26 mouse cellular contexts compared by ENCODE assay signal in genomic region chr5:146596612-146597502, GRCm38 (mm10). TPM values are rescaled to one million over a fixed set of nuclear protein-coding genes. Genes with fewer than 3 reads are reported as not detected.
DNase-seq lines count a peak whose midpoint lies in the region; ATAC-seq and TF ChIP-seq lines count a peak whose summit lies in the region.
"Had no signal": no experiment of that assay in that cellular context is flagged by ENCODE, and none has a peak within 500 bp of the region (broad histone marks: within the 10 kb centered on the region; RNA-seq: fewer than 3 reads in every experiment).

No protein-coding gene starts in this region.

- TF ChIP-seq CTCF in liver, adult 2 months (IDR thresholded peaks at IDR 0.05; ENCODE audit: low read depth, low read length) = no peak
- TF ChIP-seq CTCF in midbrain, postnatal 0 days (IDR thresholded peaks at IDR 0.05) = no peak

- peaks cover 15% of the 10 kb centered on the region for H3K4me1 ChIP-seq in liver, adult 2 months (ENCODE audit: control insufficient read depth, insufficient read depth, low read length)
- no peaks in the 10 kb centered on the region for H3K4me1 ChIP-seq in liver, embryonic 12.5 days
- H3K4me1 ChIP-seq in midbrain, postnatal 0 days (ENCODE audit: insufficient read depth, low read length) = no peaks in the 10 kb centered on the region
- H3K4me1 ChIP-seq: embryonic facial prominence, embryonic 13.5 days; heart, embryonic 15.5 days; hindbrain, embryonic 15.5 days had no signal

- 19% methylated on average over 18 of the region's 18 CpGs for WGBS in liver, adult 2 months
- 49% methylated on average over 18 of the region's 18 CpGs for WGBS in liver, embryonic 12.5 days (ENCODE audit: insufficient replicate concordance)
- WGBS in midbrain, postnatal 0 days = 85% methylated on average over 18 of the region's 18 CpGs

- no peak overlapping the region for H3K9ac ChIP-seq in liver, adult 2 months (ENCODE audit: low read depth, low read length)
- no peak overlapping the region for H3K9ac ChIP-seq in liver, embryonic 12.5 days
- H3K9ac ChIP-seq in midbrain, postnatal 0 days (replicated peaks; ENCODE audit: low read length, poor library complexity, severe bottlenecking) = no peak overlapping the region
- H3K9ac ChIP-seq: embryonic facial prominence, embryonic 13.5 days; forebrain, embryonic 12.5 days; heart, embryonic 15.5 days; hindbrain, embryonic 15.5 days had no signal

- intact Hi-C loops in heart, postnatal 36 days (cut with DNase I) = no loop called here

- TF ChIP-seq POLR2A in liver, adult 2 months (IDR thresholded peaks at IDR 0.05; ENCODE audit: extremely low read depth, insufficient read depth, low read length) = no peak

- no peak for ATAC-seq in liver, embryonic 12.5 days
- peak; percentile 60 for ATAC-seq in common myeloid progenitor, adult 5-6 weeks (replicated peaks; ENCODE audit: low read depth, poor library complexity, severe bottlenecking)
- ATAC-seq in megakaryocyte progenitor cell, adult 5-6 weeks (replicated peaks; ENCODE audit: poor library complexity) = peak; percentile 64
- no peak for ATAC-seq in midbrain, postnatal 0 days (ENCODE audit: low FRiP score)
- ATAC-seq: forebrain, embryonic 16.5 days had no signal

- H3K4me2 ChIP-seq in liver, embryonic 12.5 days = no peak overlapping the region
- H3K4me2 ChIP-seq in midbrain, postnatal 0 days (ENCODE audit: low read depth, low read length, poor library complexity, severe bottlenecking) = no peak overlapping the region
- H3K4me2 ChIP-seq: embryonic facial prominence, embryonic 13.5 days; forebrain, embryonic 12.5 days; heart, embryonic 11.5 days; heart, embryonic 15.5 days; hindbrain, embryonic 15.5 days had no signal

- no peaks in the 10 kb centered on the region for H3K79me2 ChIP-seq in liver, adult 2 months (ENCODE audit: control insufficient read depth, insufficient read depth, low read length)

- H3K4me3 ChIP-seq in liver, adult 2 months (ENCODE audit: insufficient read depth, low read depth, low read length) = no peak overlapping the region
- no peak overlapping the region for H3K4me3 ChIP-seq in liver, embryonic 12.5 days
- no peak overlapping the region for H3K4me3 ChIP-seq in midbrain, postnatal 0 days (ENCODE audit: low read depth, low read length)
- H3K4me3 ChIP-seq: embryonic facial prominence, embryonic 13.5 days; forebrain, embryonic 12.5 days; heart, adult 2 months; heart, embryonic 15.5 days; hindbrain, embryonic 10.5 days; hindbrain, embryonic 15.5 days had no signal

- DNase-seq in liver, adult 2 months (ENCODE audit: extremely low read depth, low read depth, low spot score) = peak; percentile 93
- DNase-seq in MN1 (ENCODE audit: low spot score) = peak; percentile 54
- DNase-seq in heart, postnatal 36 days = no peak
- no peak for DNase-seq in right cerebral cortex, adult 18-20 months
- DNase-seq in midbrain, postnatal 0 days (ENCODE audit: low spot score) = no peak
- DNase-seq: adrenal gland, postnatal 14 days; cerebellum, adult 11 months; cerebellum, adult 9-10 months; cerebellum, postnatal 25 days; gastrocnemius, postnatal 10 days; heart, adult 2 months; heart, postnatal 14 days had no signal

- peaks cover 5% of the 10 kb centered on the region; the same call in 1 of the 2 replicates for H3K9me3 ChIP-seq in liver, embryonic 12.5 days (replicated peaks)
- H3K9me3 ChIP-seq in midbrain, postnatal 0 days (ENCODE audit: low read length) = 0 out of 2 replicates have a peak, but pooled peaks cover 4% of the 10 kb centered on the region
- H3K9me3 ChIP-seq: embryonic facial prominence, embryonic 13.5 days; forebrain, embryonic 12.5 days; heart, embryonic 15.5 days; hindbrain, embryonic 15.5 days had no signal

- no peaks in the 10 kb centered on the region for H3K36me3 ChIP-seq in liver, adult 2 months (ENCODE audit: control insufficient read depth, insufficient read depth, low read length)
- no peaks in the 10 kb centered on the region for H3K36me3 ChIP-seq in liver, embryonic 12.5 days
- no peaks in the 10 kb centered on the region for H3K36me3 ChIP-seq in midbrain, postnatal 0 days (ENCODE audit: insufficient read depth, low read length)
- H3K36me3 ChIP-seq: embryonic facial prominence, embryonic 13.5 days; forebrain, embryonic 12.5 days; heart, embryonic 15.5 days; hindbrain, embryonic 10.5 days; hindbrain, embryonic 15.5 days had no signal

- no peaks in the 10 kb centered on the region for H3K27me3 ChIP-seq in liver, adult 2 months (ENCODE audit: control insufficient read depth, insufficient read depth, low read length)
- H3K27me3 ChIP-seq in liver, embryonic 12.5 days (replicated peaks) = no peaks in the 10 kb centered on the region
- H3K27me3 ChIP-seq in midbrain, postnatal 0 days (ENCODE audit: insufficient read depth, low read length) = no peaks in the 10 kb centered on the region; the same call in 1 of the 2 replicates
- H3K27me3 ChIP-seq: embryonic facial prominence, embryonic 13.5 days; forebrain, embryonic 12.5 days; heart, embryonic 15.5 days; hindbrain, embryonic 15.5 days had no signal

- peak overlapping the region; percentile 65 for H3K27ac ChIP-seq in liver, adult 2 months (replicated peaks; ENCODE audit: insufficient read depth, low read depth, low read length)
- H3K27ac ChIP-seq in liver, embryonic 12.5 days = no peak overlapping the region
- no peak overlapping the region for H3K27ac ChIP-seq in midbrain, postnatal 0 days (ENCODE audit: low read depth, low read length)
- H3K27ac ChIP-seq: embryonic facial prominence, embryonic 13.5 days; forebrain, embryonic 12.5 days; heart, adult 2 months; heart, embryonic 15.5 days; hindbrain, embryonic 10.5 days; hindbrain, embryonic 15.5 days had no signal

RNA-seq across cellular contexts. Expression of gene Gpr12, which starts 11.8 kb away (rescaled TPM):
- total RNA-seq in liver, adult 2 months (2014; rRNA removed) = 0.65 and 0.81 TPM in 2 replicates
- 2.7 TPM in 2 replicates for polyA plus RNA-seq in liver, adult 2 months (2012; rRNA removed)
- polyA plus RNA-seq in liver, embryonic 12.5 days (2016; fragmentation: Nextera tagmentation; extraction: Ambion mirVana) = 0.08 TPM in 1 of 2 replicates, not detected in the other
- not detected in 2 replicates for total RNA-seq in common myeloid progenitor, adult 5-6 weeks (2017)
- not detected in 2 replicates for total RNA-seq in megakaryocyte progenitor cell, adult 5-6 weeks (2015)
- not detected in 2 replicates for total RNA-seq in megakaryocyte progenitor cell, adult 5-6 weeks (2017)
- not detected for total RNA-seq in heart, postnatal 36 days (2021)
- 43.4 and 48.0 TPM in 2 replicates for total RNA-seq in midbrain, postnatal 0 days (2014; rRNA removed)
- polyA plus RNA-seq in midbrain, postnatal 0 days (2015; fragmentation: Nextera tagmentation; extraction: Ambion mirVana) = 33.9 and 34.2 TPM in 2 replicates
- total RNA-seq: gastrocnemius, postnatal 4 days; heart, adult 2 months; heart, postnatal 14 days had no signal
- polyA plus RNA-seq: C2C12; heart, embryonic 11.5 days; heart, embryonic 15.5 days; hindbrain, embryonic 10.5 days had no signal

RNA-seq across cellular contexts. Expression of gene Gm3415, which starts 40.9 kb away (rescaled TPM):
- total RNA-seq in liver, adult 2 months (2014; rRNA removed) = not detected in 2 replicates
- not detected in 2 replicates for polyA plus RNA-seq in liver, adult 2 months (2012; rRNA removed)
- not detected in 2 replicates for polyA plus RNA-seq in liver, embryonic 12.5 days (2016; fragmentation: Nextera tagmentation; extraction: Ambion mirVana)
- not detected in 2 replicates for total RNA-seq in common myeloid progenitor, adult 5-6 weeks (2017)
- total RNA-seq in megakaryocyte progenitor cell, adult 5-6 weeks (2015) = not detected in 2 replicates
- total RNA-seq in megakaryocyte progenitor cell, adult 5-6 weeks (2017) = not detected in 2 replicates
- not detected for total RNA-seq in heart, postnatal 36 days (2021)
- not detected in 2 replicates for total RNA-seq in midbrain, postnatal 0 days (2014; rRNA removed)
- not detected in 2 replicates for polyA plus RNA-seq in midbrain, postnatal 0 days (2015; fragmentation: Nextera tagmentation; extraction: Ambion mirVana)
- total RNA-seq: adrenal gland, postnatal 14 days; gastrocnemius, postnatal 10 days; gastrocnemius, postnatal 4 days; heart, adult 2 months; heart, postnatal 14 days had no signal
- polyA plus RNA-seq: brain, embryonic 14.5 days; C2C12; embryonic facial prominence, embryonic 13.5 days; forebrain, embryonic 12.5 days; forebrain, embryonic 16.5 days; frontal cortex, adult 2 months; heart, adult 2 months; heart, embryonic 11.5 days; heart, embryonic 15.5 days; hindbrain, embryonic 10.5 days; hindbrain, embryonic 15.5 days had no signal

RNA-seq across cellular contexts. Expression of gene Gm3409, which starts 59.4 kb away (rescaled TPM):
- not detected in 2 replicates for total RNA-seq in liver, adult 2 months (2014; rRNA removed)
- polyA plus RNA-seq in liver, adult 2 months (2012; rRNA removed) = not detected in 2 replicates
- polyA plus RNA-seq in liver, embryonic 12.5 days (2016; fragmentation: Nextera tagmentation; extraction: Ambion mirVana) = not detected in 2 replicates
- total RNA-seq in common myeloid progenitor, adult 5-6 weeks (2017) = not detected in 2 replicates
- not detected in 2 replicates for total RNA-seq in megakaryocyte progenitor cell, adult 5-6 weeks (2015)
- not detected in 2 replicates for total RNA-seq in megakaryocyte progenitor cell, adult 5-6 weeks (2017)
- not detected for total RNA-seq in heart, postnatal 36 days (2021)
- total RNA-seq in midbrain, postnatal 0 days (2014; rRNA removed) = not detected in 2 replicates
- polyA plus RNA-seq in midbrain, postnatal 0 days (2015; fragmentation: Nextera tagmentation; extraction: Ambion mirVana) = not detected in 2 replicates
- total RNA-seq: adrenal gland, postnatal 14 days; gastrocnemius, postnatal 10 days; gastrocnemius, postnatal 4 days; heart, adult 2 months; heart, postnatal 14 days had no signal
- polyA plus RNA-seq: brain, embryonic 14.5 days; C2C12; embryonic facial prominence, embryonic 13.5 days; forebrain, embryonic 12.5 days; forebrain, embryonic 16.5 days; frontal cortex, adult 2 months; heart, adult 2 months; heart, embryonic 11.5 days; heart, embryonic 15.5 days; hindbrain, embryonic 10.5 days; hindbrain, embryonic 15.5 days had no signal

Comparison
In these comparisons a context has a peak if more than half of its experiments do, and no peak if none do; other contexts are left out.
1. DNase-seq: peak in liver, adult 2 months (single experiment) and MN1 (single experiment); none in heart, postnatal 36 days (0 of 2), right cerebral cortex, adult 18-20 months (single experiment) and midbrain, postnatal 0 days (single experiment).
2. ATAC-seq: peak in common myeloid progenitor, adult 5-6 weeks (single experiment) and megakaryocyte progenitor cell, adult 5-6 weeks (single experiment); none in liver, embryonic 12.5 days (single experiment) and midbrain, postnatal 0 days (single experiment).
3. RNA of gene Gpr12, which starts 11.8 kb away (total RNA-seq): 43.4 to 48.0 TPM in midbrain, postnatal 0 days; 0.65 to 0.81 TPM in liver, adult 2 months, not detected in common myeloid progenitor, adult 5-6 weeks, not detected in megakaryocyte progenitor cell, adult 5-6 weeks and not detected in heart, postnatal 36 days; every median in the first group is over 10 times any median in the second.